Mouse (Mus musculus) forebrain, postnatal 0 days (tissue): Measurements from ENCODE around the gene Myl12a. TPM values are rescaled to one million over a fixed set of nuclear protein-coding genes. Genes with fewer than 3 reads are reported as not detected.

Source experiments
- ATAC-seq: fragments of 200-750 bp; cut with Nextera tagmentation; 2 replicates; pipeline ENCODE4 v1.8.0; 2017; ENCODE audit warnings: mild to moderate bottlenecking, moderate library complexity
- DNase-seq: peaks from one replicate; pipeline ENCODE4 v3.0.0-alpha.2; 2015
- H3K27ac ChIP-seq: fragments of 300-500 bp; sonication (generic); 2 replicates; pipeline ENCODE4 v1.5.1; 2014; ENCODE audit warnings: low read depth, mild to moderate bottlenecking, antibody characterized with exemption, low read length, moderate library complexity, mixed read lengths
- H3K27me3 ChIP-seq: fragments of 300-500 bp; sonication (generic); 2 replicates; pipeline ENCODE4 v1.6.1; 2014; ENCODE audit warnings: mild to moderate bottlenecking, low read length, mixed read lengths; ENCODE audit not compliant: insufficient read depth
- H3K36me3 ChIP-seq: fragments of 300-500 bp; sonication (generic); 2 replicates; pipeline ENCODE4 v1.6.1; 2014; ENCODE audit warnings: mild to moderate bottlenecking, moderate library complexity; ENCODE audit not compliant: insufficient read depth
- H3K4me1 ChIP-seq: fragments of 300-500 bp; sonication (generic); 2 replicates; pipeline ENCODE4 v1.6.1; 2014; ENCODE audit warnings: antibody characterized with exemption; ENCODE audit not compliant: insufficient read depth
- H3K4me2 ChIP-seq: fragments of 300-500 bp; sonication (generic); 2 replicates; pipeline ENCODE4 v1.6.1; 2014; ENCODE audit warnings: low read depth, mild to moderate bottlenecking, moderate library complexity
- H3K4me3 ChIP-seq: fragments of 300-500 bp; sonication (generic); 2 replicates; pipeline ENCODE4 v1.5.1; 2014; ENCODE audit warnings: low read depth, low read length, mixed read lengths
- H3K9ac ChIP-seq: fragments of 300-500 bp; sonication (generic); 2 replicates; pipeline ENCODE4 v1.6.1; 2014; ENCODE audit warnings: mild to moderate bottlenecking
- H3K9me3 ChIP-seq: fragments of 300-500 bp; sonication (generic); 2 replicates; pipeline ENCODE4 v1.6.1; 2016; ENCODE audit warnings: low read length
- CTCF ChIP-seq: sonication (generic); IDR thresholded peaks from 2 replicates; pipeline ENCODE4 v1.5.1; 2016; ENCODE audit warnings: antibody characterized with exemption, control low read depth, low read depth
- WGBS: fragments of 180-500 bp; shearing (Covaris S2); extraction: QIAGEN DNeasy Blood & Tissue Kit; methylation state at CpG from one replicate; pipeline ENCODE4 v1.1.7; 2014; 5-methylcytosine and 5-hydroxymethylcytosine counted together
- polyA plus RNA-seq: library from polyadenylated mRNA; unstranded; fragments of >200 nt; fragmentation: Nextera tagmentation; extraction: Ambion mirVana; gene quantifications from 2 replicates; pipeline ENCODE4 v1.2.1, GENCODE M21; 2015
- total RNA-seq: library from RNA; depleted of rRNA; stranded (reverse); fragments of >200 nt; gene quantifications from 2 replicates; pipeline ENCODE4 v1.2.3, GENCODE M21; 2014

Gene Myl12a
- total and polyA plus RNA-seq, 2 experiments from 2014 or later, result 35.6 to 80.8 TPM

DNA sequence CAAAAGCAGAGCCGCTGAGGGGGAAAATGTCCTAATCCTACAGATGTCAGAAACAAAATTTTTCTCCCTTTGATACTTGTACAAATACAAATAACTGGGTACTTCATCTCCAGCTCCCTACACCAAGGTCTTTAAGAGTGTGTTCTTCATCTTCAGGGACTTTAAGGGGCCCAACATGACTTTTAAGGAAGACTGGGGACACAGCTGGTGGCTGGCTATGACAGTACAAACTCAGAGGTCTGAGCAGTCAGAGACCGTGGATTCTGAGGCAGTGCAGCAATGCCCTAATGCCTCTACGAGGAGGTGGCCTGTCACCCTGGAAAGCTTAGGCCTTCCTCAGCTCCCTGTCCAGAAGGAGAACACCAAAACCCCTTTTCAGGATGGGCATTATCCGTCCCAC is 434 bp upstream of the Myl12a start:
- H3K27me3 ChIP-seq, result no peaks in the 10 kb centered on the region
- H3K9me3 ChIP-seq, result no peaks in the 10 kb centered on the region
- TF ChIP-seq CTCF, result no peak
- peak overlapping the region; percentile 95; the same call in 1 of the 2 replicates for H3K27ac ChIP-seq
- peak overlapping the region; percentile 77; the same call in 1 of the 2 replicates for H3K9ac ChIP-seq
- WGBS, result 58% methylated on average over 4 of the region's 4 CpGs
- DNase-seq (no peak), ATAC-seq (no peak)
- 0 out of 2 replicates have a peak, but pooled peaks cover 4% of the 10 kb centered on the region for H3K4me1 ChIP-seq
- H3K4me3 ChIP-seq, result peak overlapping the region; percentile 90; the same call in 1 of the 2 replicates
- H3K36me3 ChIP-seq, result no peaks in the 10 kb centered on the region
- H3K4me2 ChIP-seq, result peak overlapping the region; percentile 55

GRCm38 (mm10) chr17:71002081-71002743 is 466 bp downstream of the Myl12a start, which contains the start of gene Myom1:
Gene Myom1 (plus strand): TSS chr17:71002633.
- ATAC-seq (peak; percentile 95), DNase-seq (peak; percentile 92)
- peak within 1 kb of the TSS; percentile 55 for H3K4me2 ChIP-seq
- H3K4me3 ChIP-seq, result peak within 1 kb of the TSS; percentile 90
- TF ChIP-seq CTCF, result peak; percentile 78
- H3K9ac ChIP-seq, result peak within 1 kb of the TSS; percentile 77
- H3K36me3 ChIP-seq, result no peaks in the 10 kb centered on the region
- H3K4me1 ChIP-seq, result 0 out of 2 replicates have a peak, but pooled peaks cover 4% of the 10 kb centered on the region
- no peaks in the 10 kb centered on the region for H3K9me3 ChIP-seq
- H3K27me3 ChIP-seq, result no peaks in the 10 kb centered on the region
- WGBS, result 1% methylated on average over 65 of the region's 65 CpGs
- H3K27ac ChIP-seq, result peak within 1 kb of the TSS; percentile 95

GRCm38 (mm10) chr17:71001699-71002080 is 988 bp downstream of the Myl12a start:
- 2% methylated on average over 33 of the region's 43 CpGs for WGBS
- ATAC-seq, result peak; percentile 52
- H3K4me1 ChIP-seq, result 0 out of 2 replicates have a peak, but pooled peaks cover 4% of the 10 kb centered on the region

DNA sequence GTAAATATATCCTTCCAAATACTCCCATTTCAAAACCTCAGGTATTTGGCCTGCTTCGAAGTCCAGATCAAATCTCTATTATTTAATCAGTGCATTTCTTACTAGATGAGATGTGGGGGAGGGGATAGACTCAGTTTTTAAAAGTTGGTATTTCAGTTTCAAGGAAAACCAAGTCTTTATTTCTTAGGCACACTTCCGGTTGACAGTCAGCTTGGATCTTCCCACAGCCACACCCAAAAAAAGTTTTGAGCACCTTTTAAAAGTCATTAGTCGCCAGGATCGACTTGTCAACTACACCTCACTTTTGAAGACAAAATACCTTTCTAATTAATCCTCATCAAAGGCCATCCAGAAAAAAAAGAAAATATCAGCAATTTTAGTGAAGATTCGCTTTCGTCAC is 1.6 kb downstream of the Myl12a start:
- H3K4me1 ChIP-seq, result 0 out of 2 replicates have a peak, but pooled peaks cover 4% of the 10 kb centered on the region
- peak overlapping the region; percentile 77; the same call in 1 of the 2 replicates for H3K9ac ChIP-seq
- DNase-seq, result no peak
- no peak overlapping the region for H3K27ac ChIP-seq
- no peaks in the 10 kb centered on the region for H3K36me3 ChIP-seq
- H3K4me2 ChIP-seq, result peak overlapping the region; percentile 55
- no peak for TF ChIP-seq CTCF
- peak overlapping the region; percentile 90 for H3K4me3 ChIP-seq
- H3K27me3 ChIP-seq, result no peaks in the 10 kb centered on the region
- no peak for ATAC-seq
- WGBS, result 14% methylated on average over 6 of the region's 6 CpGs
- no peaks in the 10 kb centered on the region for H3K9me3 ChIP-seq

More at GRCm38 (mm10) chr17:71001699-71002080, 988 bp downstream of the Myl12a start:
- peak overlapping the region; percentile 55 for H3K4me2 ChIP-seq
- H3K9me3 ChIP-seq, result no peaks in the 10 kb centered on the region
- peak overlapping the region; percentile 95 for H3K27ac ChIP-seq
- no peaks in the 10 kb centered on the region for H3K27me3 ChIP-seq
- no peaks in the 10 kb centered on the region for H3K36me3 ChIP-seq
- DNase-seq, result peak; percentile 62
- H3K4me3 ChIP-seq, result peak overlapping the region; percentile 90
- TF ChIP-seq CTCF, result no peak
- peak overlapping the region; percentile 77 for H3K9ac ChIP-seq

GRCm38 (mm10) chr17:71000255-71000654 is 2.4 kb downstream of the Myl12a start:
- ATAC-seq (no peak), DNase-seq (no peak)

GRCm38 (mm10) chr17:70999187-70999586 is 3.5 kb downstream of the Myl12a start:
- Histone ChIP-seq H3K9ac (no peak overlapping the region), H3K27me3 (no peaks in the 10 kb centered on the region), H3K4me2 (no peak overlapping the region), H3K4me1 (0 out of 2 replicates have a peak, but pooled peaks cover 4% of the 10 kb centered on the region), H3K27ac (no peak overlapping the region), H3K4me3 (no peak overlapping the region), H3K9me3 (no peaks in the 10 kb centered on the region), H3K36me3 (peaks cover 5% of the 10 kb centered on the region; the same call in 1 of the 2 replicates)
- DNase-seq (no peak), ATAC-seq (no peak)
- WGBS, result 71% methylated on average over 5 of the region's 5 CpGs
- TF ChIP-seq CTCF, result no peak

More at GRCm38 (mm10) chr17:71000255-71000654, 2.4 kb downstream of the Myl12a start:
- no peak for TF ChIP-seq CTCF
- Histone ChIP-seq H3K27me3 (no peaks in the 10 kb centered on the region), H3K4me3 (no peak overlapping the region), H3K36me3 (peaks cover 5% of the 10 kb centered on the region; the same call in 1 of the 2 replicates), H3K27ac (no peak overlapping the region), H3K4me2 (no peak overlapping the region), H3K9ac (no peak overlapping the region), H3K4me1 (0 out of 2 replicates have a peak, but pooled peaks cover 4% of the 10 kb centered on the region), H3K9me3 (no peaks in the 10 kb centered on the region)
- 77% methylated on average over 2 of the region's 2 CpGs for WGBS

DNA sequence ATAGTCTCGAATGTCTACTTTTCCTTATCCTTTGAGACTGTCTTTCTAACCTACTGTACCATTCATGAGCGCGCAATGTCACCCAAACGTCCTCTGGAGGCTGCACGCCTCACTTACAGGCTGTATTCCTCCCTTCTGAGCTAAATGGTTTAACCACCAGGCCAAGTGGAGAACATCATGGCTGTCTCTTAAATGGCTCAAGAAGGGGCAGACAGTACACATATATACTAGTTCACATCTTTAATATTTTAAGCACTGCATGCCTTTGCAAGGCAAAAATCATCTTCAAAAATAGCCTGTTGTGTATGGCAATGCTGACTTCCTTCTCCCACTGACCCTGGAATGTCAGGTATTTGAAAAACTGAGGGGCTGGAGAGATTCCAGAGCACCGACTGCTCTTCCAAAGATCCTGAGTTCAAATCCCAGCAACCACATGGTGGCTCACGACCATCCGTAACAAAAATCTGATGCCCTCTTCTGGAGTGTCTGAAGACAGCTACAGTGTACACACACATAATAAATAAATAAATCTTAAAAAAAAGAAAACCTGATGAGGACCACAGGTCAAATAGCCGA is 4.2 kb downstream of the Myl12a start:
- no peak for DNase-seq
- Histone ChIP-seq H3K9ac (no peak overlapping the region), H3K36me3 (peaks cover 5% of the 10 kb centered on the region; the same call in 1 of the 2 replicates), H3K27ac (no peak overlapping the region), H3K27me3 (no peaks in the 10 kb centered on the region), H3K4me3 (no peak overlapping the region), H3K9me3 (no peaks in the 10 kb centered on the region), H3K4me1 (0 out of 2 replicates have a peak, but pooled peaks cover 4% of the 10 kb centered on the region), H3K4me2 (no peak overlapping the region)
- TF ChIP-seq CTCF, result no peak
- WGBS, result 83% methylated on average over 9 of the region's 9 CpGs
- no peak for ATAC-seq
